Mouse (Mus musculus) Muller cell, postnatal 12 days (primary cell): ENCODE results near the gene B3galt6.

Experiments used
- DNase-seq: peaks from one replicate; pipeline ENCODE4 v3.0.0-alpha.2; 2015; ENCODE audit errors: inconsistent ontology term

Gene B3galt6

GRCm38 (mm10) chr4:155991211-155991907 is 1.1 kb downstream of the B3galt6 start:
- DNase-seq: no peak

- no peak for DNase-seq
Observed at GRCm38 (mm10) chr4:155983788-155984187, 8.7 kb downstream of the B3galt6 start.

GRCm38 (mm10) chr4:155981436-155982082 is 10.9 kb downstream of the B3galt6 start:
- no peak for DNase-seq

- DNase-seq: no peak
Observed at GRCm38 (mm10) chr4:155973239-155973638, 19.2 kb downstream of the B3galt6 start.

- DNase-seq: peak; percentile 51
Observed at GRCm38 (mm10) chr4:155972651-155973050, 19.8 kb downstream of the B3galt6 start.

- DNase-seq: no peak
Observed at GRCm38 (mm10) chr4:155970286-155970685, 22.2 kb downstream of the B3galt6 start.

- no peak for DNase-seq
Observed at GRCm38 (mm10) chr4:155969043-155969653, 23.3 kb downstream of the B3galt6 start.

- no peak for DNase-seq
Observed at GRCm38 (mm10) chr4:155964396-155964795, 28.1 kb downstream of the B3galt6 start.

- DNase-seq: peak; percentile 19
Observed at GRCm38 (mm10) chr4:155963106-155963505, 29.3 kb downstream of the B3galt6 start.

GRCm38 (mm10) chr4:155962167-155962971 is 30.1 kb downstream of the B3galt6 start, which contains the start of gene C1qtnf12:
C1qtnf12 (plus strand) TSS chr4:155962318.
- peak; percentile 78 for DNase-seq

- DNase-seq: peak; percentile 61
Observed at GRCm38 (mm10) chr4:155959275-155959674, 33.2 kb downstream of the B3galt6 start.

- DNase-seq: no peak
Observed at GRCm38 (mm10) chr4:155955491-155955890, 37.0 kb downstream of the B3galt6 start.

GRCm38 (mm10) chr4:155947094-155947493 is 45.4 kb downstream of the B3galt6 start:
- DNase-seq: no peak

- DNase-seq: peak; percentile 32
Observed at GRCm38 (mm10) chr4:155944271-155944670, 48.2 kb downstream of the B3galt6 start.

- peak; percentile 98 for DNase-seq
Observed at GRCm38 (mm10) chr4:155943534-155944249, 48.8 kb downstream of the B3galt6 start, which contains the start of gene Ube2j2. Ube2j2 (plus strand) TSS chr4:155943831.

GRCm38 (mm10) chr4:155943049-155943452 is 49.4 kb downstream of the B3galt6 start:
- no peak for DNase-seq
